Mouse (Mus musculus) large intestine, adult 2 months (tissue): ENCODE measurements around the gene Pou2f3. TPM values are rescaled to one million over a fixed set of nuclear protein-coding genes. Genes with fewer than 3 reads are reported as not detected.

ENCODE experiments used
- DNase-seq: peaks from one replicate; pipeline ENCODE4 v3.0.0-alpha.2; 2012; ENCODE audit warnings: low read depth, low spot score
- WGBS: fragments of 180-500 bp; shearing (Covaris S2); methylation state at CpG from one replicate; pipeline ENCODE4 v1.1.7; 2018; 5-methylcytosine and 5-hydroxymethylcytosine counted together
- polyA plus RNA-seq: library from polyadenylated mRNA; depleted of rRNA; stranded (reverse); fragments of >200 nt; gene quantifications from 2 replicates; pipeline ENCODE4 v1.2.3, GENCODE M21; 2012

The Pou2f3 gene
- polyA plus RNA-seq, 1 experiment = 1.0 TPM

DNA sequence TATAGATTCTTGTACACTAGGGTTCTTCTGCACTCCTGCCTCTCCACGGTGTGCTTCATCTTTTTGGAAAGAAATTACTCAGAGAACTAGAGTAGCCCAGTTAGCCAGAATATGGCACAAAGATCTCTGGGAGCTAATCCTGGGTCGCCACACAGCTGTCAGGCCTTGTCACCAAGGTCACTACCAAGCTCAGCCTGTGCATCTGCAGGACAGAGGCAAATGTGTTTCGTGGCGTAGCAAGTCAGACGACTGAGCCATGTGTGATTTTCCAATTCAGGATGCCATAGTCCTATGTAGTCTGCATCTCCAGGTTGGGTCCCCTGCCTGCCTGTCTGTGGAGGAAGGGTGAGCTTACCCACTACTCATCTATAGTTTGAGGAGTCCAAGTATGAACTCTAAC is 22.9 kb upstream of the Pou2f3 start:
- DNase-seq = no peak
- 44% methylated on average over 5 of the region's 5 CpGs for WGBS

DNA sequence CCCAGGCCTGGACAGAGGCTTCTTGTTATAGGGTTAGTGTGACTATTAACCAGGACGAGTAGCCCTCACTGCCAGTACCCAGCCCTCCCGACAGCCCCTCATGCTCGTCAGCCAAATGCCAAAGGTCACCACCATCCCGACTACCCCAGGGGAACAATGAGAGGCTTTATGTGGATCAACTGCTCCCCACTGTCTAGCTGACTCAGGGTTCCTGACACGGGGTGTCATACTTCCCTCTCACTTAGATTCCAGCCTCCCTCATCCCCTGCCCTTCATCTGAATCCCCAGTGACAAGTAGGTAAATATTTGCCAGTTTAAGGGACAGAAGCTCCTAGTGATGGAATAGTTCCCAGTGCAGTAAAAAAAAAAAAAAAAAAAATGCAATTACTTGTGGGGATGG is 22.1 kb upstream of the Pou2f3 start:
- no peak for DNase-seq

DNA sequence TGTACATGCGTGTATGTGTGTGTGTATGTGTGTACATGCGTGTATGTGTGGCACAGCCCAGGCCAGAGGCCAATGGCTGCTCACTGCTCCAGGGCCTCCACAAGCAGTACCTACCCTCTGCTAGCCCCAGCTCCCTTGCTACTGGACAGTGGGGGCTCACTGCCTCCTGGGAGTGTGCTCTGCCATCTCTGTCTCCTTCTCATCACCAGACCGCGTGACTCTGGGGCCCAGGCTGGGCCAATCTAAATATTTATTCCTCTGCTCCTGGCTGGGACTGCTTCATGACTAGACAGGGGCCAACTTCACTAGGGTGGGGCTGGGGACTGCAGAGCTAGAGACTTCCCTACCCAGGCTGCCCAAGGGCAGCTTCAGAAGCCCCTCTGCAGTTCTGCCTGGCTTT is 21.6 kb upstream of the Pou2f3 start:
- 32% methylated on average over 4 of the region's 4 CpGs for WGBS
- DNase-seq = no peak

More for the DNA sequence above, 22.1 kb upstream of the Pou2f3 start:
- WGBS = under 1% methylated on average over 5 of the region's 5 CpGs

DNA sequence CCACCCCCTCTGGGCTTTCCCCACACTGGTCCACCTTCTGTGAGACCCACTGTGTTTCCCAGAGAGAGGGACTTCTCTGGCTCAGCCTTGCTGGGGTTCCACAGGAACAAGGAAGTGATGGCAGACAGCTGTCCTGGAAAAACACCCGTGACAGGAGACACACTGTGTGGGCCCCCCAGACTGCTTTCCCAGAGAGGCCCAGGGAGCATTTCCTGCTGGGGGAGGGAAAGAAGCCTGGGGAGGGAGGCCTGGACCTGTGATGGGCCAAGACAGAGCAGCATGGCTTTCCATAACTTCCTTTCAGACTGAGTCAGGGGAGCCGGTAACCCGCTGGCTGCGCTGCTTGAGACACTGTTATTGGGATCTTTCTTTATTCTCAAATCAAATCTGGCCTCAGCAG is 20.7 kb upstream of the Pou2f3 start:
- 40% methylated on average over 4 of the region's 4 CpGs for WGBS
- no peak for DNase-seq

DNA sequence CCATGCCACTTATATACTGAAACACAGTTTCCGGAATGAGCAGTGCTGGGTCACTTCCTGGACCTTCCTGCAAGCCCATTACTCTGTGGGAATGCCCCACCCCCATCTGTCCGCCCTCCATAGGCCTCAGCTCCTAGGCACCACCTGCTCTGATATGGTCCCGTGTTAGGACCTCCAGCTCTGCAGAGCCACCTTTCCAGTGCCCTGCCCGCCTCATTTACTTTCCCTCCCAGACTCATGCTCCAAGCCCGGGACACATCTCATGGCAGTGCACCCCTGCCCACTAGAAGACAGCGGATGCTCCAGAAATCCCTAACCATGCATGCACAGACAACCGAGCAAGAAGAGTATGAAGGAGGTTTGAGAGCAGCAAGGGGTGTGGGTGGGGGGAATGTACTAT is 19.8 kb upstream of the Pou2f3 start:
- 80% methylated on average over 7 of the region's 7 CpGs for WGBS
- DNase-seq = no peak

DNA sequence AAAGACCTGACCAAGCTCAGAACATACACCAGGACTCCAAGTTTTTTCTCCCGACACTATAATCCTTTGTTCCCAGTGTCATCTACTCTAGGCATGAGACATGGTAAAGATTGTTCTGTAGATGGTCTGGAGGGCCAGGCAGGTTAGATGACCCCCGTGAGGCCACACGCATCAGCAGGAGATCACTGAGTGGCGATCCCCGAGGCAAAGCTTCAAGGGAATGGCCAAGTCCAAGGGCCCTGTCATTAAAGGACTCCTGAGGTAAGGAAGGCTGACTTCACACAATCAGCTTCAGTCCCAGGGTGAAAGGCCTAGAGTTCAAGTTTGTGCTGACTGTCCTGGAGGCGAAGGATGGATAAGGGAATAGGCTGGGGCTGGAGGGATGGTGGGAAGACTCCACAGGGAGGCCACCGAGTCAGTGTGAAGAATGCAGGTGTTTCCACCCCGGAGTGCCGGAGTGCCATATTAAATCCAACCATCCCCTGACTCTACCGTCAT is 19.3 kb upstream of the Pou2f3 start:
- no peak for DNase-seq
- WGBS = 93% methylated on average over 10 of the region's 10 CpGs

DNA sequence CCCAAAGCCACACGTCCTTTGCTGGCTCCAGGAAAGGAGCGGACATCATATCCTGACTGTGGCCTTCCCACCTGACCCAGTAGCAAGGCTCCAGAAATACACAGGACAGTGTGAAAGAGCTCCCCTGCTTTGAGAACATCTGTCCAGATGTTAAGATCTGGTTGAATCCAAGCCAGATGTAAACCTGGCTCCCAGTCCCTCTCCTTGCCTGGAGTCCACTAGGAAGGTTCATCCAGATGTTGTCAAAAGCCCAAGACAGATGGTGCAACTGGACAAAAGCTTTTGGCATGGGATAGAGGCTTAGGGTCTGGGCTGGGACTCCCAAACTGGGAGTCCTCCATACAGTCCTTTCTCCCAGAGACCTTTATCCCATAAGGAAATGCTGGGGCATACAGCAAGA is 18.6 kb upstream of the Pou2f3 start:
- WGBS = 80% methylated on average over 2 of the region's 2 CpGs
- no peak for DNase-seq

DNA sequence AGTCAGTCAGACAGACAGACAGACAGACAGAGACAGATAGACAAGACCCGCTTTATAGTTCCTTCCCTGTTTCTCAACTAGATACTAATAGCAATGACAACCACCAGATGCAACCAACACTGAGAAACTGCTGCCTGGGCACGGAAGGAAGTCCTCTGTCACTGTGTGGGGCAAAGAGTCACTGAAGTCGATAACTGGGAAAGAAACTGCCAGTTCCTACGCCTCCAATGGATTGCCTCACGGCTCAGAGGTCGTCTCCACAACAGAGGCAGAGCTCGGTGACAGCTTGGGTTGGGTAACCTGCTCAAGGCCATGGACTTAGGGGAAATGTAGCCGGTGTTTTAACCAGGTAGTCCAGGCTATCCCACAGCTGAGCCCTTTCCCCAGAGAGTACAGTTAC is 17.5 kb upstream of the Pou2f3 start:
- 40% methylated on average over 8 of the region's 8 CpGs for WGBS
- DNase-seq = no peak

DNA sequence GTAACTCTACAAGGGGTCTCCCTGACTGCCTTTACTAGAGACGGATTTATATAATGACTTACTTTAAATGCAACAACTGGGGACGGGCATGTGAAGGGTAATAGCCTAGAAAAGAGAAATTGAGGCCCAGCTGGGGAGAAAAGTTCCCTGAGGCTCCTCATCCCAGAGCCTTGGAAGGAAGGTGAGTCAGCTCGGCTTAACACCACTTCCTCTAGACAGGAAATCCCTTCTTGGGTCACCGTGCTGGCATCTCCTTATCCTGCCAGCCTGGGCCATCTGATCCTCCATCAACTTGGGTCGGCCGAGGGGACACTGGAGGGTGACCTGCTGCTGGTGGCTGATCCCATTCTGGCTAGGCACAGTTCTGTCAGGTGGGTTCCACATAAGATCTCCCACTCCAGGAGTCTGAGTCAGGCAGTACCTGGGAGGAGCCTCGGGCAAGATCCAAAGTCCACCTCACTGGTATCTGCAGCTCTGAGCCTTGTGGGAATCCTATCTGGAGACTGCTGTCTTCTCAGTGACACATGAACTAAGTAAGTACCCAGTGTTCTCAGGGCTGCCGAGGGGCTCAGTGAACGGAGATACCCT is 16.5 kb upstream of the Pou2f3 start:
- no peak for DNase-seq

DNA sequence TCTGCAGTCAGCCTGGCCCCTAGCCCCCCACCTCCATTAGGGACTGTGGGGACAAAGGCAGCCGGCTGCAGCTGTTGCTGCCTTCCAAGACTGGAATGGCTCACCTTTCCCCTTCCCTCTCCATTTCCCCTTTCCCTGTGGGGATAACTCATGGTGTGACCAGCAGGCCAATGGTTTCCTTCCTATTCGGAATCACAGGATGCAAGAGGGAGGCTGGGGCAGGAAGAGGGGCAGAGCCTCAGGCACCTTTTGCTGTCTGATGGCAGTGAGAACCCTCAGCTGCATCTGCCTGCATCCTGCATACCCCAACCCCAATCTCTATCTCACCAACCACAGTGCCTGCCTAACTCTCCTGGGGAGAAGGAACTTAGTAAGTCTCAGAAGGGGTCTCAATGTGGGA is 15.3 kb upstream of the Pou2f3 start:
- 60% methylated on average over 2 of the region's 2 CpGs for WGBS

More for the DNA sequence above, 16.5 kb upstream of the Pou2f3 start:
- WGBS = 25% methylated on average over 9 of the region's 9 CpGs

DNA sequence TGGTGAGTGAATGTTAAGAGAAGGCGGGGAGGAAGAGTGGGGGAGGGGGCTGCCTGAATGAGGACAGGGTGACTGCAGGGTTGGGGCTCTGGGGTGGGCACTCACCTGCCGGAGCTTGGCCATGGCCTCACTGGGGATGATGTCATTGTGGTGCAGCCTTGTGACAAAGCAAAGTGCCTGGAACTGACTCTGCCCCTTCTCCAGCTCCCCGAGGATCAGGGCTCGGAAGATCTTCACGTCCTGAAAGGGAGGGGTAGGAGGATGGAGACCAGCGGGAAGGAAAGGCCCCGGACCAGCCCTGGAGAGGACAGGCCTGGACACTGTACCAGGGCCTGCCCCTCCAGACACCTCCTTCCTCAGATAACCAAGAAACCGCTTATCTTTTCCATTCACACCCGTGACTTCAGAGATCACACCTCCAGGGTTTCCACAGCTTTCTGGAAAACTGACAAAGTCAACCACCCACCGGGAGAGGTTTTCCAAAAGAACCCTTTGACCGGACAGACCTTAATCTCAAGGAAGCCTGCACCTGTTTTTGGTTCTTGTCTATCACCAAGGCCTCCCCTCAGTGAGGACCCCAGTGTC is 14.7 kb upstream of the Pou2f3 start:
- DNase-seq = no peak
- WGBS = 73% methylated on average over 11 of the region's 11 CpGs

More for the DNA sequence above, 15.3 kb upstream of the Pou2f3 start:
- no peak for DNase-seq

DNA sequence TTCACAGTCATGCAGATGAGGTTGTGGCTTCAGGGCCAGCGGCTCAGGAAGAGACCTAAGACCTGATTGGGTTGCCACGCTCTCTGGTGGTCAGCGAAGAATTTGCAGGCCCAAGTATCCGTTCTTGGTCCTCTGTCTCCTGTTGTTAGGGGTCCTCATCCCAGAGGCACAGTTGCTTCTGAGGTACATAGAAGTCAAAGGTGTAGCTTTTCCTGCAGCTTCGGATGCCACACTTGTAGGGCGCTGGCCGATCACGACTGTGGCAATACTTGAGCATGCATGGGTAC is 12.2 kb upstream of the Pou2f3 start:
- no peak for DNase-seq
- WGBS = 70% methylated on average over 8 of the region's 8 CpGs

DNA sequence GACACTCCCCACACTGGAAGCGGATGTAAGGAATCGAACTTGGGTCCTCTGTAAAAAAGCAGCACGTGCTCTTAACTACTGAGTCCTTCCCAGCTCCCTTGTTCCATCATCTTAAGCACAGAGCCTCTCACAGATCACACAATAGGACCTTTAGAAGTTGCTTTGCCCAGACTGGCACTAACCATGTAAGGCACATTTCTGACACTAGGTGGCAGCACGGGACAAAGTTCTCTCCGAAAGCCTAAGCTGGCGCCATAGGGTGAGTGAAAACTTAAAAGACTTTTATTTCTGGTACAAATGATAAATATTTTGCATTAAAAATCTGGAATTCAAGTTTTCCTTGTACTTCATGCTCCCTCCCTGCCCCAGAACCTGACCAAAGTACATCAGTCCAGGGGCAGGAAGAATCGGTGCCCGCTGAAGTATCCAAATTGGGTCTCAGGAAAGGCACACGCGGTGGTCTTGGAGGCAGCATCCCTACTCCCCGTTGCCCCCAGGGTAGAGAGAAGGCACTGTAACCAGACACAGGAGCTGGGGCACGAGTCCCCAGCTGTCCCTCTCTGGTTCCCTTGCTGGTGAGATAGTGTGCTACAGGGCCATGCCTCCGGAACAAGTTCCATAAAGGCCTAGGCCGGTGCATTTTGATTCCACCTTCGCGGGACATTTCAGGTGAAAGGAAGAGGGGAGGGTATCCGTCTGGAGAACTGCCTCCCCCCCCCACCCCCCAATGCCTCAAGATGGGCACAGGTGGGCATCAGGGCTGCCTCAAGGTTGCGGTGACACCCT is 11.7 kb upstream of the Pou2f3 start:
- 49% methylated on average over 18 of the region's 18 CpGs for WGBS

DNA sequence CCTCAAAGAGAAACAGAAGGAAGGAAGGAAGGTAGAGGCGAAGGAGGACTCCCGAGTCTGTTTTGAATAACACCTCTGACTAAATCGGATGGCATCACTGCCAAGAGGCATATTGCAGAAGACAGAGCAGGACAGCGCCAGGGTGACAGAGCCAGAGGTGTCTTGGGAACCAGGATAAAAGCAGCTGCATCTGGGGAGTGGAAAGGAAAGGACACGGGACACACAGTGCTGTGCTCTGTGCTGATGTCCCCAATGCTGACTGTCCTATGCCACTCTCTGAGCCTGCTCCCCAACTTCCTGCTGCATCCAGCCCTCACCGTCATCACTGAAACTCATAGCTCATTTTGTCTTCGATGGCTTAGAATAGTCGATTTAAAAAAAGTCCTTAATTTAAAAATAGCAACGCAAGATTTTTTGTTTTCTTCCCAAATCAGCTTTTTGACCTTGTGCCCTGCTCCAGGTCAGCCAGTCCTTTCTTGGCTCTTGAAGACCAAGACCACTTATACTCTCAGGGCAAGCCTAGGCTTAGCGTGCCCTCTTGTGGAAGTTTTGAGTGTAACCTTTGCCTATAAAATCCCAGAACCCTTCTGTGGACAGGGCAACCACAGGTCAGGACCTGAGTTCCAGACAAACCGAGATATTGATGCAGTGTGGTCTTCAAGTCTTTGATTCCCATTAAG is 742 bp upstream of the Pou2f3 start:
- WGBS = 32% methylated on average over 11 of the region's 11 CpGs
- no peak for DNase-seq

More for the DNA sequence above, 11.7 kb upstream of the Pou2f3 start:
- DNase-seq = no peak

DNA sequence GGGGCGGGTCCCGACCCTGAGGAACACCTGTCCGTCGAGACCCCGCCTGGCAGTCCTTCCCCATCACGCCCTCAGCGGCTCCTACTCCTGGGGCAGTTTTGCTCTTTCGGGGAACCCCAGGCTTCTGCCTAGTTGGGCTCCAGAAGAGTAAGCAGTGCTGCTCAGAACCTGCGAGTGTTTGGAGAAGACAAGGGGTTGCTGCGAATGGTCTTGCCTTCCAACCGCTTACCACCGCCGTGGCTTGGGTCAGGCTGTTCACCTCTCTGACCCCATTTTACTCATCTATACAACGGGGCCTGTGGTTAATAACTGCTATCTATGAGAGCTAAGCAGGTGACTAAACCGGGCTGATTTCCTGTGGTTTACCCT is 4.2 kb downstream of the Pou2f3 start:
- WGBS = 7% methylated on average over 15 of the region's 15 CpGs

DNA sequence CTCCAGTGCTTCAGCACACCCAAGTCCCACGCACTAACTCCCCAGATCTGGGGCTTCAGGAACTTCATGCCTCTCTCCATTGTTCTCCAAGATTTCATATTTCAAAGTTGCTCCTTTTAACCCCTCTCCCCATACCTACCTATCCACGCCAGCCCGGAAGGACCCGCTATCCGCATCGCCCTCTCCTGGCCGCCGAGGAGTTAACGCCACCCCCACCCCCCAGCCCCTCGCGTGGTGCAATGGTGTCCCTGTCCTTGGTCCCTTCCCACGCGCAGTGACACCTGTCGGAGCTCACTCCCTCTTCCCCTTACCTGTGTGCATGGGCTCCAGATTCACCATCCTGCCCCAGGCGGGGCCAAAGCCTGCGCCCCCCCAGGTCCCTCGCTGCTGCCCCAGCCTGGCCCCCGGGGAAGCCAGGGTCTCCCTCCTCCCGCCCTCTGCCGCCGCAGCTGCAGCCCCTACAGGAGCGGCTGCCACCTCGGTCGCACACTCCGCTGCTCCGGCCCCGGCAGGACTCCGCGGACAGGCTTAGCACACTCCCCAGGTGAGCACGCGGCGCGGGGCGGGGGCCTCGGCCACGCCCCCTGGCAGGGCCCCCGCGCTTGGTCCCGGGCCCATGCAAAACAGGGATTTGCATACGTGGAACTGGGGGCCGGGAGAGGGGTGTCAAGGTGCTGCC is 4.7 kb downstream of the Pou2f3 start:
- 2% methylated on average over 41 of the region's 41 CpGs for WGBS
- DNase-seq = no peak

More for the DNA sequence above, 4.2 kb downstream of the Pou2f3 start:
- no peak for DNase-seq

DNA sequence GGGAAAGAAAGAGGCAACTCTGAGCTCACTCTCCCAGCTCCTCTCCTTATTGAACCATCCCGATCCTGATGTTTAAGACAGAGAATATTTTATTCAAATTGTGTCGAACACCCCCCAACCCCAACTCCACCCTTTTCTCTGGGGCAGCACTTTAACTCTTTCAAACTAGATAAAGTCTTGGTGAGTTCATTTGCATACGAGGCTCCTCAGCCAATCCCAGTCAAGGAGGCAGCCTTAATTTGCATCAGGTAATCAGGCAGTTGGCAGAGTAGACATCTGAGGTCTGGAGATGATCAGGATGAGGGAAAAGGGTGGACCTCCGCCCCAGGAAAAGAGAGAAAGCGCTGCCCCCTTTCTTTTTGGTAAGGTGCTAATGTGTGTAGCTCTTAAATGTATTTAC is 10.0 kb downstream of the Pou2f3 start:
- 38% methylated on average over 5 of the region's 5 CpGs for WGBS

DNA sequence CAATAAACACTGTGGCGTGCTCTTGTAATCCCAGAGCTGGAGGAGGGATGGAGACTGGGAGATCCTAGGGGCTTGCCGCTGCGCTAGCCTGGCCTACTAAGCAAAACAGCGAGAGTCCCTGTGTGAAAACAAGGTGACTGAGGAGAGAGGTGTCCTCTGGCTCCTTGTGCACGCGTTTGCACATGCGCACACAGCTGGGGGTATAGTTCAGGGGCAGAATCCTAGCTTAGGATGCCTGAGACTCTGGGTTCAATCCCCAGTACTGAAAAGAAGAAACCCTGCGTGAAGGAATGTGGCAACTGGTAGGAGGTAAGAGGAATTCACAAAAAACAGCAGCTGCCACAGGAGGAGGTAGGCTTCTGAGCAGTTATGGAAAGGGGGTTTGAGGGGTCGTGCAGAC is 16.2 kb downstream of the Pou2f3 start:
- no peak for DNase-seq
- 63% methylated on average over 9 of the region's 9 CpGs for WGBS

More for the DNA sequence above, 10.0 kb downstream of the Pou2f3 start:
- no peak for DNase-seq

DNA sequence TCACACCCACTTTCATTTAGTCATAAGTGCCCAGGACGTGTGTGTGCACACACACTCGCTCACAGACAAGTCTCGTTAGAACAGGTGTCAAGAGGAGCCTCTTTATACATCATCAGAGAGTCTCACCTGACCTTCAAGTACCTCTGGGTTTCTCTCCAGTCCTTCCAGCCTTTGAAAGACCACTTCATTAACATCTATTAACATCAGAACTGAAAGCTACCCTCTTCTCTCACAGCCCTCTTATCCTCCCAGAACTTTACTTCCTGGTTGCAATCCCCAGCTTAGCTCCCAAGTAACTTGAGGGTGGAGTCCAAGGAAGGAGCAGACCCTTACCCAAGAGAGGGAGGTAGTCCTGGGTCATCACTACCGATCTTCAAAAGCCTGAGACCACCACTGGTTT is 18.6 kb downstream of the Pou2f3 start:
- WGBS = 71% methylated on average over 4 of the region's 4 CpGs
- DNase-seq = no peak

DNA sequence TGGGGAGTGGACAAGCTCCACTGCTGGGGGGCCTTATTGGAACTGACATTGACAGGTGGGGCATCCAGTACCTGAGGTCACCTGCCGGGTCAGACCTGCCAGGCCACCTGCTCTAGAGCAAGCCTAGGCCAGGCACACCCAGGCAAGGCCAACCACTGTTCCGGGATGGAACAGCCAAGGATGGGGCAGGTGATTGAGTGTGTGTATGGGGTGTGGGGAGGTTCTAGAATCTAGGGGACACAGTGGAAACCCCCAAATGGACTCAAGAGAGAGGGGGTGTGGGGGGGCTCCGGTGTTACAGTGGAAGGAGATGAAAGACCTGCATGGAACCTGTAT is 21.2 kb downstream of the Pou2f3 start:
- DNase-seq = no peak
- 61% methylated on average over 3 of the region's 3 CpGs for WGBS
